Mouse (Mus musculus) retina, postnatal 7 days (tissue): Measurements from ENCODE around the gene Far2.
"Not testable (repeated sequence)": the region's sequence is repeated elsewhere in the genome, so short reads cannot be mapped to it uniquely, and the experiment has no call there.

Experiments
- DNase-seq: peaks from one replicate; pipeline ENCODE4 v3.0.0-alpha.2; 2012; ENCODE audit warnings: low read depth, low spot score

The Far2 gene

GRCm38 (mm10) chr6:148116907-148117306, 69.8 kb downstream of the Far2 start:
- no peak for DNase-seq

GRCm38 (mm10) chr6:148117696-148118095, 70.6 kb downstream of the Far2 start:
- no peak for DNase-seq

- DNase-seq, result no peak
Observed at GRCm38 (mm10) chr6:148120703-148121102, 73.6 kb downstream of the Far2 start.

- DNase-seq, result not testable (repeated sequence)
Observed at GRCm38 (mm10) chr6:148126851-148127250, 79.8 kb downstream of the Far2 start.

- DNase-seq, result no peak
Observed at GRCm38 (mm10) chr6:148132314-148132713, 85.3 kb downstream of the Far2 start.

- no peak for DNase-seq
Observed at GRCm38 (mm10) chr6:148133536-148133935, 86.5 kb downstream of the Far2 start.

GRCm38 (mm10) chr6:148135769-148136382, 88.8 kb downstream of the Far2 start:
- DNase-seq, result peak; percentile 64

GRCm38 (mm10) chr6:148139288-148139995, 92.4 kb downstream of the Far2 start:
- DNase-seq, result no peak

- no peak for DNase-seq
Observed at GRCm38 (mm10) chr6:148141874-148142273, 94.8 kb downstream of the Far2 start.

- DNase-seq, result no peak
Observed at GRCm38 (mm10) chr6:148142421-148142820, 95.4 kb downstream of the Far2 start.

- not testable (repeated sequence) for DNase-seq
Observed at GRCm38 (mm10) chr6:148152305-148152704, 105.2 kb downstream of the Far2 start.

- DNase-seq, result no peak
Observed at GRCm38 (mm10) chr6:148172904-148173303, 125.8 kb downstream of the Far2 start.

- no peak for DNase-seq
Observed at GRCm38 (mm10) chr6:148185694-148186093, 138.6 kb downstream of the Far2 start.

- no peak for DNase-seq
Observed at GRCm38 (mm10) chr6:148193972-148194701, 147.1 kb downstream of the Far2 start.

GRCm38 (mm10) chr6:148199177-148199576, 152.1 kb downstream of the Far2 start:
- DNase-seq, result no peak

- no peak for DNase-seq
Observed at GRCm38 (mm10) chr6:148199729-148200128, 152.7 kb downstream of the Far2 start.

GRCm38 (mm10) chr6:148205134-148205533, 158.1 kb downstream of the Far2 start:
- DNase-seq, result no peak

- DNase-seq, result no peak
Observed at GRCm38 (mm10) chr6:148207522-148207921, 160.5 kb downstream of the Far2 start.

GRCm38 (mm10) chr6:148211391-148211876, 164.4 kb downstream of the Far2 start:
- DNase-seq, result no peak

GRCm38 (mm10) chr6:148211897-148212680, 165.0 kb downstream of the Far2 start, which contains the start of gene Ergic2:
Ergic2 (minus strand) TSS chr6:148212374.
- peak; percentile 99 for DNase-seq

- DNase-seq, result peak; percentile 40
Observed at GRCm38 (mm10) chr6:148214765-148215164, 167.7 kb downstream of the Far2 start.

- DNase-seq, result no peak
Observed at GRCm38 (mm10) chr6:148216752-148217151, 169.7 kb downstream of the Far2 start.
